Mouse (Mus musculus): ENCODE measurements at regions not wholly inside any gene's neighbourhood (a gene's known extent, or its start where the extent isn't known, plus 50 kb on each side); places are given as distances from the start of the nearest gene placed in this dataset.

DNA sequence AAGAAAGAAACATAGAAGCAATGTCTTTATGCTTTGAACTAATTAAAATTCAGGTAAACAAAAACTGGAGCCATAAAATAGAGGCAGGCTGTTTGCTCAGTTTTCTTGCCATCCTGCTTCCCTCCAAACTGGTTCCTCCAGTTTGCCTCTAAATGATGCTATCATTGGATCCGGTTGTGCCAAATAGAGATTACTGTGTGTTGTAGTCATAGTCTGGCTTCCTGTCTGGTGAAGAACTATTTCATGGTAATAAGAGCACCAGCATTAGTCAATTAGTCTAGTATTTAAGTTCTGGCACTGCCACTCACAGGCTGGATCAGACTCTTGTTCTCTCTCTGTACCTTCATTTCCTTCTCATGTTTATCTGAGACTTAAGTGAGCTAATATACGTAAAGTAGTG, 141.9 kb upstream of the Rasa1 start:
- no peak for DNase-seq

DNA sequence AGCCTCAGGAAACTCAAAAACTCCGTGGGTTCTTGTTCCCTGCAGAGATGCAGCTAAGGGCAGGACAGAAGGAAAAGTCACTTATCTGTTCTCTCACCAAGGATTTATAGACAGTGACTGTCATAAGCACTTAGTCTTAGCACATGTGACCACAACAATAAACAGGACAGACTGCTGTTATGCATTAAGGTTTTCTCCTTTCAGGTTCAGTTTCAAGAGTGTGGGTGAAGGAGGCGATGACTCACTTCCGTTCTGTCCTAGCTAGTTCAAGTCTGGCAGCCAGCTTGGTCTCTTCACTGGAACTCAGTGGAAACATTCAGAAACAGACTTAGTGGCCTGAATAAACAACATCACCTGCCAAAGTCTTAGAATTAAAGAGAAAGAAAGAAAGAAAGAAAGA, 141.1 kb upstream of the Rasa1 start:
- no peak for DNase-seq

DNA sequence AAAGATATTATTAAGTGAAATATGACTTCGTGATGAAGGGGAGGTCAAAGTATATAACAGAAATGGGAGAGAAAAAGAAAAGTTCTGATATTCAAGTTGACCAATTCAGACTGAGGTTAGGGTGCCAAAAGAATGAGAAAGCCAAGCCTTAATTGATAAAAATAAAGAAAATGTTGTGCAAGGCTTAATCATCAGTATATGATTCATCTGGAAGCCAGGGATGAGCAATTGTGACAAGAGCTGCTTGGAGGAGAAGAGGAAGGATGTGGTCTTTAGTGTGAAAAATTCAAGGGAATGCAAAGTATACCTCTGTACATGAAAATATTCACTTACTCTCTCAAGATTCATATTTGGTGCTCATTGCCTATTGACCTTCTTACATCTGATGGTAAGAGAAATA, 129.7 kb upstream of the Rasa1 start:
- DNase-seq, result no peak

DNA sequence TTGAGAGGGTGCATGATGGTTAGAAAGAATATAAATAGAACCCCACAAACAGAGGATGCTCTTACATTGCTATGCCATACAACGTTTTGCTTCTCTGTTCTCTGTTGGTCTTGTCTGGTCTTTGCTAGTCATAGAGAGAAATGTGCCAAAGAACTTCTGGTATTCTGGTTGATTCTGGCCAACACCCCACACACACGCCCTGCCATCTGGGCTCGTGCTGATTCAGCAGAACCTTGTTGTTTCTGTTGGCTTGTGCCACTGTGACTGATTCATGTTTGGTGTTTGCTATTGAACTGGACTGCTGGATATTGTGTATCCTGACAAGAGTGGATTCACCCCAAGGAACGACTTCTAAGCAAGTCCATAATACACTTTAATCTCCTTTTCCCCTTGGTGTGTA, 126.0 kb upstream of the Rasa1 start:
- no peak for DNase-seq

DNA sequence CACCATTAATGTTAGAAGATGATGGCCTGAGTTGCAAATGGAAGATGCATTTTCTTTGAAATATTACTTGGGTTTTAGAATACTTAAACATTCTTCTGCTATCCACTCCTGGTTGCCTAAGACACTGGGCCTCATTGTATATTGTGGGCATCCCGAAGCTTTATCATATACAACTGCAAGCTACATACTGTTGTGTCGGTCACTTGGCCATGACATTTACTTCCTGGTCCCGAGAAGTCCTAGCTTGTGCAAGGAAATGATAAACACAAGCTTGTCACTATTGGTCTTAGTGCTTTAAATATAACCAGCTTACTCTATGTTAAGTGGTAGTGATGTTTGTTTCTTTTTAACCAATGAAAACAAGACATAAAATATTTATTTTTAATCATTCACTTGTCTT, 122.4 kb upstream of the Rasa1 start:
- no peak for DNase-seq

DNA sequence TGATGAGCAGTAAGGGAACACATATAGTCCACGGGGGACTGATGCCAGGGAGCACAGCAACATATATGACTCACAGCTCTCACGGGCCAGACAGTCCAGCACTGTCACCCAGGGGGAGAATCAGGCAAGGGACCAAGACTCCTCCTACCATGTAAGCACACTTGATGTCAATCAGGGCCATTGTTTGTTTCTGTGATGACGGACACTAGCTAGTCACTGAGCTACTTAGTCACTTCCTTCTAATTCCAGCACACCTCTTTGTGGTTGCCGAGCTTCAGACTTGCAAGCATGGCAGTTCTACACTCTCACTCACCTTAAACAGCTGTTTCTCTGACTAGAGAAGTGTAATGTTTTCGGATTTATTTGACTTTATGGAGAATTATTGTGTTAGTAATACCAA, 109.9 kb upstream of the Rasa1 start:
- no peak for DNase-seq

DNA sequence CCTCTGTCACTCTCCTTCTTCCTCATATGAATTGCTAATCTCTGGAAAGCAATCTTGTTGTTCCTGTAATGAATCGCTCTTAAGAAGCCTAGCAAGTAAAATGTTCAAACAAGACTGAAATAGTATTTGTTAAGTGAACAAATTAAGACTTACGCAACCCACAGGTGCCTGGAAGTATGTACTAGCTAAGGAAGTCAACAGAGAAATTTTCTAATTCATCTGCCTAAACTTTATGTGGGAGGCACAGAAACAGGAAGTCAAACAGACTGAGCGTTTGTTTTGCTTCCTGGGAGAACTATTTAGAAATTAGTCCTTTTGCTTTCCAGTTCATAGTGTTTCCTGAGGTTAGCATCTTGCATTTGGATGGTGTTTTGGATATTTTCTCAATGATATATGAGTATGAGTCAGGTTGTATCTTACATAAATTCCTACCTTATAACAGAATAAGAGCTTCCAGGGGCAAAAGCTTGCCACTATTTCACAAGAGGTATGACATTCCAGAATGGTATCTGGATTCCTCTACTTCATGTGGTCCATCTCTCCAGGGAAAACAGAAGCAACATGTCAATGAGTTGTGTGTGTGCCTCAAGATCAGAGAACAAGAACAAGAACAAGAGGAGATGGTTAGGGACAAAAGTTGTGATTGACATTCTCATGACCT, 87.5 kb upstream of the Rasa1 start:
- no peak for DNase-seq

DNA sequence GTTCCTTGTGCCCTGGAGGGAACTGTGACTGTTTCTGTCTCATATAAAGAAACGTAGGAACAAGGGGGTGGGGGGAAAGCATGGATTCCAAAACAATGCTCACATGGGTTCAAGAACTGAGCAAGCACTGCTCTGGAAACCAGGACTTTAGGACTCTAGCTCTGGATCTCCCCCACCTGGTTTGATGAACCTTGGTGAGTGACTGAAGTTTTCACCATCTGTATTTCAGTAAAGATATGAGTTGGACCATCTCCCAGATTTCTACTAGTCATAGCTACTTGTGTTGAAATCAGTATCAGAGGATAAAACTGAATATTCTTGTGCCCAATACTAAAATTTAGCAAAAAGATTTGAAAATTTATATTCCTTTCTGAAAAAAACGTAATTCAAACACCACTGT, 70.7 kb upstream of the Rasa1 start:
- DNase-seq, result no peak

DNA sequence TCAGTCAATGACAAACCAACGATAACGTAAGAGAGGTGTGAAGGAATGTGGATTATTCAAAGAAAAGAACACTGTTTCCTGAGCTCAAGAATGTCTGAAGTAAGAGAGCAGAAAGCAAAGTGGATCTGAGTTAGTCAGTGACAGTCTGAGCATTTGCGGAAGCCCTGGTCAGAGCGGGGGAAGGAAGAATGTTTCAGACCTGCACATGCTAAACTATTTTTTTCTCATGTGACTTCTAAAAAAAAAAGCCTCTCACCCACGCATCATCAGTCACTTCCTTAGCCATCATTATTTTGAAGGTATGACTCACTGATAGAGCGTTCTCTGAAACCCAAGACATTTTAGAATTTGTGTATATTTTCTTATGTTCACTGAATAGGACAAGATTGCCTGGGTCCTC, 70.2 kb upstream of the Rasa1 start:
- DNase-seq, result no peak

DNA sequence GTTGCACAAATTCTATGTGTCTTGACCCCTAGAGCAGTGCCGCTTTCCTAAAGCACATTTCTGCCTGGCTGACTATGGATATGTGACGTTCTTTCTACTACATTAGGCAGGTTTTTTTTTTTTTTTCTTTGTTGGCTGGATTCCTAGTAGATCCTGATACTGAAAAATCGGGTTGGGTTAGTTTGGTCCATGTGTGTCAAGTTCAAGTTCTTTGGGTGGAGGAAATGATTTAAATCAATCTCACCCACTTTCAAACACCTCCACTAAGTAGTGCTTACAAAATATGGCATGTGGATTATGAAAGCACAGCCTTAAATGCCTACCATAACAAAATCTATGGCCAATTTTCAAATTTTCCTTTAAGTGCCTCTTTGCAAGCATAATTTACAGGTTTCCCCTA, 63.1 kb upstream of the Rasa1 start:
- DNase-seq, result no peak

All from cerebellum, adult 18-20 months (tissue).